Mouse (Mus musculus) MN1 (cell line): Measurements from ENCODE around the gene 2610044O15Rik8.

Source experiments
- DNase-seq: peaks from one replicate; pipeline ENCODE4 v3.0.0-alpha.2; 2016; ENCODE audit warnings: low spot score

Gene 2610044O15Rik8

DNA sequence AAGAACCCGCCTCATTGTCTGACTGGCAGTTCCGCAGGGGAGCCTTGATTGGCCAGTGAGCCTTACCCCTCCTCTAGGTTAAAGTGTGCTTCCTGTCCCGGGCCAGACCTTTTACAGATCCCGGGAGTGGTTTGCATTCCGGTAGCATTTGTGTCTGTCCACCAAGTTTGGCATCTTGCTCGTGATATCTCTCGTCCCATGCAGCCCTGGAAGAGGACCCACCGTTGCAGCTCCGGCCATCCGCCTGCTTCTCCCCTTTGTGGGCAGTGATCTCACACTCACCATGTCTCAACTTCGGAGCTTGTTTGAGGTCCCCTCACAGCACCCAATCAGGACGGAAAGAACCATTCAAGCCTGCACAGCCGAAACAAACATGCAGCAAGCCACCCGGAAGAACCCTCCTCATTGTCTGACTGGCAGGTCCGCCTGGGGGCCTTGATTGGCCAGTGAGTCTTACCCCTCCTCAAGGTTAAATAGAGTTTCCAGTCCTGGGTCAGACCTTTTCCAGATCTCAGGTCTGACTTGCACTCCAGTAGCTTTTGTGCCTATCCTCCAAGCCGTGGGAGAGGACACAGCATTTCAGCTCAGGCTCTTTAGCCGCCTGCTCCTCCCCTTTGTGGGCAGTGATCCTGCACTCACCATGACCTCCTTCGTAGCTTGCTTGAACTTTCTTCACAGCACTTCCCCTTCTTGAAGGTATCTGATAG, at the start of gene 2610044O15Rik8:
TSS of gene 2610044O15Rik8 (minus strand) at position 380 of the 707 bp plus-strand sequence.
- DNase-seq, result peak; percentile 93

DNA sequence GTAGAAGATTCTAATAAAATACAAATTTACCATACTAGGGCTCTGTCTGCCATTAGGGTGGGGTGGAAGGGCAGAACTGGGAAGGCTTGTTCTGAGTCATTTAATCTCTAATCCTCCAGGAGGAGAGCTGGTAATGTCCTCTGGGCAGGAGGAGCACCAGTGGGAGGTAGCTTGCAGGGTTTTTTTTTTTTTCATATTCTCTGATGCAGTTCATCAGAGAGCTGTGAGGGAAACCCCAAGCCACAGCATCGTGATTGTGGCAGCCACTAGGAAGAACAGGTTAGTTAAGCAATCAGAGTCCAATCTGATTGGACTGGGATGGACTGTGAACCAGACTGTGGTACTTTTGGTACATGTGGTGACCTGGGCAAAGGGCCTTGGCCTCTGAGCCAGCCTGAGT, 31.7 kb upstream of the 2610044O15Rik8 start:
- no peak for DNase-seq

DNA sequence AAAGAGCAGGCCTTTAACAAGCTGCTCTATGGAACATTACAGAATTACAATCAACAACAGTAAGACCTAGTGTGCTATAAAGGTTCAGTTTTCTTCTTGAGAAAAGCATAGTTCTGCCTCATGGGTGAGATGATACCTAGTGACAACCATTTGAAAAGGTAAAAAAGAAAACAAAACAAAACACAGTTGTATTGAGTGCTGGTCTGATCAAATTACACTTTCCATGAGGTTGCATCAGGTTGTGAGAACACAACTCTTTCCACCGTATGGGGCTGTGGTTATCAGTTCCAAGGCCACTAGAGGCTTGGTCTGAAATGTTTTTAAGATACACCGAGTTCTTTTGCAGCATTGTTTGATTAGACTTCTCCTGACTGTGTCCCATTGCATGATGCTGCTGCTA, 30.1 kb upstream of the 2610044O15Rik8 start:
- peak; percentile 52 for DNase-seq

DNA sequence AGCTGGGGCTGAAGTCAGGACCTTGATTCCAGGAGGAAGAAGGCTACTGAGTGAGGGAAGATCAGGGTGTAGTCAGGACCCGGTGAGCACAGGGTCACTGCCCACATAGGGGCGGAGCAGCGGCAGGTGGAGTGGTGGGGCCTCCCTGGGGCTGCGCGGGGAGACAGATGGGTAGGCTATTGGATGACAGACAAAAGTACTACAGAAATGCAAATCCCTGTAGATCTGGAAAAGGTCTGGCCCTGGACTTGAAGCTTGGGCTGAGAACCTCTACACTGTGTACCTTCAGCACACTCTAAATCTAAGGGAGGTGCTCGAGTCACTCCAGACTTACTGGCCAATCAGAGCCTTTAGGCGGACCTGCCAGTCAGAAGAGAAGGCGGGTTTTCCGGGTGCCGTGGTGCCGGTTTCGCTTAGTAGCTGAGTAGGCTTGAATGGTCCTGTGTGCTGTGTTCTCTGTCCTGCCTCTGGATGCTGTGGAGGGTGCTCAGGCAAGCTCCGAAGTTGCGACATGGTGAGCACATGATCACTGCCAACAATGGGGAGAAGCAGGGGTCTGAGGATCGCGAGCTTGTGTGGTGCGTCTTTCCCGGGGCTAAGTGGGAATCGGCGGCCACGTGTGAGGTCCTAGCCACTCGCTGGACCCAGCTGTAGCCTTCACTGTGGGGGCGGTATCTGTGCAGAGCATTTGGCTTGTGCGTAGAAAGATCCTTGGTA, 29.2 kb upstream of the 2610044O15Rik8 start:
- peak; percentile 83 for DNase-seq

DNA sequence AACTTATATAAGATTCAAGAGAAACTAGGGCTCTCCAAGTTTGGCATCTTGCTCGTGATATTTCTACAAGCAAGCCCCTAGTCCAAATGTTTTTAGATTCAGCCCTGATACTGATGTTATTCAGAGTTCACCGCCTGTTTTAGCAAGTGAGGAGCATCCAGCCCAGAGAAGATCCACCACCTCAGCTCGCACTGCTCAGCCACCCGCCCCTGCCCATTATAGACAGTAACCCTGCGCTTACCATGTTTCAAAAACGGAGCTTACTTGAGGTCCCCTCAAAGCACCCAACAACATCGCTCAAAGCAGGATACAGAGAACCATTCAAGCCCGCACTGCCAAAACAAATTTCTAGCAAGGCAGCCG, 561 bp downstream of the 2610044O15Rik8 start:
- no peak for DNase-seq
